Mouse (Mus musculus): ENCODE data around the gene Sorcs2.

Gene Sorcs2

GRCm38 (mm10) chr5:36166346-36167013 is 231.5 kb downstream of the Sorcs2 start:
- no peak for DNase-seq

- no peak for DNase-seq
Measured at GRCm38 (mm10) chr5:36165424-36166302, 232.3 kb downstream of the Sorcs2 start.

GRCm38 (mm10) chr5:36154879-36155485 is 243.0 kb downstream of the Sorcs2 start:
- no peak for DNase-seq

GRCm38 (mm10) chr5:36153261-36153660 is 244.7 kb downstream of the Sorcs2 start:
- no peak for DNase-seq

- no peak for DNase-seq
Measured at GRCm38 (mm10) chr5:36151086-36151485, 246.9 kb downstream of the Sorcs2 start.

GRCm38 (mm10) chr5:36149098-36149497 is 248.8 kb downstream of the Sorcs2 start:
- DNase-seq: no peak

- DNase-seq: no peak
Measured at GRCm38 (mm10) chr5:36146589-36146988, 251.3 kb downstream of the Sorcs2 start.

- DNase-seq: no peak
Measured at GRCm38 (mm10) chr5:36144560-36144959, 253.4 kb downstream of the Sorcs2 start.

- no peak for DNase-seq
Measured at GRCm38 (mm10) chr5:36141676-36142255, 256.2 kb downstream of the Sorcs2 start.

- DNase-seq: peak; percentile 17
Measured at GRCm38 (mm10) chr5:36141112-36141511, 256.8 kb downstream of the Sorcs2 start.

- no peak for DNase-seq
Measured at GRCm38 (mm10) chr5:36139766-36140165, 258.2 kb downstream of the Sorcs2 start.

- DNase-seq: no peak
Measured at GRCm38 (mm10) chr5:36135874-36136542, 261.9 kb downstream of the Sorcs2 start.

- no peak for DNase-seq
Measured at GRCm38 (mm10) chr5:36134302-36134701, 263.6 kb downstream of the Sorcs2 start.

GRCm38 (mm10) chr5:36133893-36134292 is 264.0 kb downstream of the Sorcs2 start:
- no peak for DNase-seq

- DNase-seq: peak; percentile 46
Measured at GRCm38 (mm10) chr5:36130393-36131011, 267.4 kb downstream of the Sorcs2 start.

- peak; percentile 54 for DNase-seq
Measured at GRCm38 (mm10) chr5:36129661-36130060, 268.3 kb downstream of the Sorcs2 start.

- DNase-seq: no peak
Measured at GRCm38 (mm10) chr5:36128513-36128912, 269.4 kb downstream of the Sorcs2 start.

- no peak for DNase-seq
Measured at GRCm38 (mm10) chr5:36124993-36125392, 272.9 kb downstream of the Sorcs2 start.

- no peak for DNase-seq
Measured at GRCm38 (mm10) chr5:36122987-36123386, 275.0 kb downstream of the Sorcs2 start.

- DNase-seq: no peak
Measured at GRCm38 (mm10) chr5:36120931-36121341, 277.0 kb downstream of the Sorcs2 start.

- DNase-seq: no peak
Measured at GRCm38 (mm10) chr5:36118061-36118460, 279.9 kb downstream of the Sorcs2 start.

GRCm38 (mm10) chr5:36115519-36115918 is 282.4 kb downstream of the Sorcs2 start:
- no peak for DNase-seq
